Mouse (Mus musculus) lung, postnatal 0 days (tissue): Measurements from ENCODE around the gene Kcnk1. TPM values are rescaled to one million over a fixed set of nuclear protein-coding genes. Genes with fewer than 3 reads are reported as not detected.

Source experiments
- ATAC-seq: fragments of 200-750 bp; cut with Nextera tagmentation; 2 replicates; pipeline ENCODE4 v1.8.0; 2017; ENCODE audit warnings: moderate library complexity
- DNase-seq: peaks from one replicate; pipeline ENCODE4 v3.0.0-alpha.2; 2016; ENCODE audit warnings: low spot score
- H3K27ac ChIP-seq: fragments of 300-500 bp; sonication (generic); 2 replicates; pipeline ENCODE4 v1.5.1; 2014; ENCODE audit warnings: antibody characterized with exemption, mild to moderate bottlenecking, low read length, mixed read lengths
- H3K27me3 ChIP-seq: fragments of 300-500 bp; sonication (generic); replicated peaks from 2 replicates; pipeline ENCODE4 v1.6.1; 2014; ENCODE audit warnings: low read length, mixed read lengths; ENCODE audit not compliant: insufficient read depth
- H3K36me3 ChIP-seq: fragments of 300-500 bp; sonication (generic); 2 replicates; pipeline ENCODE4 v1.6.1; 2014; ENCODE audit warnings: low read length, mixed read lengths; ENCODE audit not compliant: insufficient read depth
- H3K4me1 ChIP-seq: fragments of 300-500 bp; sonication (generic); 2 replicates; pipeline ENCODE4 v1.6.1; 2014; ENCODE audit warnings: antibody characterized with exemption, low read depth, low read length, mixed read lengths; ENCODE audit not compliant: insufficient read depth
- H3K4me2 ChIP-seq: fragments of 300-500 bp; sonication (generic); replicated peaks from 2 replicates; pipeline ENCODE4 v1.6.1; 2014; ENCODE audit warnings: low read depth, mild to moderate bottlenecking, low read length, moderate library complexity, mixed read lengths
- H3K4me3 ChIP-seq: fragments of 300-500 bp; sonication (generic); 2 replicates; pipeline ENCODE4 v1.5.1; 2014; ENCODE audit warnings: low read depth, low read length
- H3K9ac ChIP-seq: fragments of 300-500 bp; sonication (generic); replicated peaks from 2 replicates; pipeline ENCODE4 v1.6.1; 2014; ENCODE audit warnings: low read depth, mild to moderate bottlenecking
- H3K9me3 ChIP-seq: fragments of 300-500 bp; sonication (generic); 2 replicates; pipeline ENCODE4 v1.6.1; 2016; ENCODE audit warnings: low read length, mixed read lengths
- CTCF ChIP-seq: IDR thresholded peaks from 2 replicates; pipeline ENCODE4 v1.5.1; 2016; ENCODE audit warnings: antibody characterized with exemption, mild to moderate bottlenecking
- EP300 ChIP-seq: IDR thresholded peaks from 2 replicates; pipeline ENCODE4 v1.6.1; 2016; ENCODE audit warnings: antibody characterized with exemption, mild to moderate bottlenecking, control low read depth
- WGBS: fragments of 180-500 bp; shearing (Covaris S2); extraction: QIAGEN DNeasy Blood & Tissue Kit; methylation state at CpG from one replicate; pipeline ENCODE4 v1.1.7; 2014; 5-methylcytosine and 5-hydroxymethylcytosine counted together
- polyA plus RNA-seq: library from polyadenylated mRNA; unstranded; fragments of >200 nt; fragmentation: Nextera tagmentation; extraction: Ambion mirVana; gene quantifications from 2 replicates; pipeline ENCODE4 v1.2.1, GENCODE M21; 2015

The Kcnk1 gene
- polyA plus RNA-seq, 1 experiment from 2014 or later = 63.6 TPM

DNA sequence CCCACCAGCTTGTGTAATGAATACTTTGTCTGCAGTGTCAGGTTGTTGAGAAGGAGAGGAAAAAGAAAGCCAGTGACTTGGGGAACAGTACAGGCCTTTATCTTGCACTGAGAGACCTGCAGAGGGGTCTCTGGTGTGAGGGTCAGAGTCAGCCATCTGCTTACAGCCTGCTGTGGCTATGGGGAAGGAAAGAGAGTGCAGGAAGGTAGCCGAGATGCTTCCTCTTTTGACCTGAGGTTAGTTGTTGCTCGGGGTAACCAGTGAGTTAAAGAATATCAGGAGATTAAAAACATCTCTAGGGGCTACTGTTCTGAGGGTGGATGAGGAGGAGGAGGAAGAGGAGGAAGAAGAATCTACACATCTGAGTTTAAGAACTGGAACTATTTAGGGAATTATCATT, 7.0 kb upstream of the Kcnk1 start:
- no peak for DNase-seq
- ATAC-seq = no peak
- Histone ChIP-seq H3K4me2 (no peak overlapping the region), H3K9me3 (no peaks in the 10 kb centered on the region), H3K9ac (no peak overlapping the region), H3K4me1 (no peaks in the 10 kb centered on the region), H3K27ac (no peak overlapping the region), H3K4me3 (no peak overlapping the region), H3K27me3 (no peaks in the 10 kb centered on the region), H3K36me3 (no peaks in the 10 kb centered on the region)
- WGBS = 28% methylated on average over 2 of the region's 2 CpGs
- TF ChIP-seq CTCF (no peak), EP300 (no peak)

DNA sequence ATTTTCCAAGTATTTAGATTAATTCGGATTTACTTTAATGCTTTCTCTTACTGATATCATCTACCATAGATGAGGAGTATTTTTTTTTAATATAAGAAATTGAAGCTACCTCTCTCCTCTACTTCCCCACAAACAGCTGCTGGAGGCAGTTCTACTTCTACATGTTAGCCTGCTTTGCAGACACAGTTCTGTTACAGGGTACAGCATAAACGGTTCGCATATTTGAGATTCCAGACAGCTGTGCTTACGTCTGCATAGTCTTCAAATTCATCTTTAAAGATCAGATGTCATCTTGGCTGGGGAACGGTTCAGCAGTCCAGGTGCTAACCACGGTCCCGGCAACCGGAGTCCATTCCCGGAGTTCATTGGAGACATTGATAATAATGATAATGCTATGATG, 1.3 kb upstream of the Kcnk1 start:
- WGBS = 42% methylated on average over 9 of the region's 9 CpGs
- no peak overlapping the region for H3K4me3 ChIP-seq
- no peak overlapping the region for H3K4me2 ChIP-seq
- no peak overlapping the region for H3K27ac ChIP-seq
- 0 out of 2 replicates have a peak, but pooled peaks cover 3% of the 10 kb centered on the region for H3K4me1 ChIP-seq
- no peak for ATAC-seq
- no peaks in the 10 kb centered on the region for H3K9me3 ChIP-seq
- no peaks in the 10 kb centered on the region for H3K36me3 ChIP-seq
- peaks cover 15% of the 10 kb centered on the region for H3K27me3 ChIP-seq
- no peak for DNase-seq
- no peak overlapping the region for H3K9ac ChIP-seq
- no peak for TF ChIP-seq EP300
- no peak for TF ChIP-seq CTCF

DNA sequence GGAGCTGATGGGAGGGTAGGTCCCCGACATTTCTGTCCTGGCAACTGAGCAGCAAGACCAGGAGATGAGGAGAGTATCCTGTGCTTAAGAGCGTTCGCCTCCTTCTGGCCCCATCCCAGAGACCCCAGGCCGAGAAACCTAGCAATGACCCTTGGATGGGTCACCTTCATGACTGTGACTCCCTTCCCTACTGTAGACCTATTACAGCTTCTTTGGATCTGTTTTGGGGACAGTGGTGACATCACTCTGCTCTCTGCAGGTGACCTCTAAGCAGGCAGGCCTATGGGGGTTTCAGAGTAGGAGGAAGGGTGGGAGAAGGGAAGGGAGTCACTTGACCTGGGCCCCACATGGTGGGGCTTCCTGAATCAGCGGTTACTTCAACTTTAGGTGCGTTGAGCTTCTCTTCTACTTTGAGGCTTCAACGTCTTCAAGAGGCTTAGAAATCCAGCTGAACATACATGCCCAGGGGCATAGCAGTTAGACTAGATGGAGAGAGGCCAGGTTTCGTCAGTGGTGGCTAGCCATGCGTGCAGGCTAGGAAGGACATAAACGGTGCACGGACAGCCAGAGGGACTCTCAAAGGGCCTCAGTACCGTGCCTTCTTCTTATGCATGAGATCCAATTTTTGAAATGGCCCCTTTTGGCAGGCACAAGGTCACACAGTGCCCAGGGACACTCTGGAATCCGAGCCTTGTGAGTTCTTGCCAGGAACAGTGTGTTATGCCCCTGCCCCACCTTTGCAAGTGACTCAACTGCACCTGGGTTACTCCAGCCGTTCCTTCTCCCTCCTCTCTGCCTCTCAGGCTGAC, 1.3 kb downstream of the Kcnk1 start:
- TF ChIP-seq EP300 (peak; percentile 30; the same call in 1 of the 2 replicates), CTCF (no peak)
- peak; percentile 80 for DNase-seq
- Histone ChIP-seq H3K27me3 (peaks cover 15% of the 10 kb centered on the region), H3K4me2 (peak overlapping the region; percentile 60), H3K36me3 (no peaks in the 10 kb centered on the region), H3K4me1 (0 out of 2 replicates have a peak, but pooled peaks cover 3% of the 10 kb centered on the region), H3K9ac (peak overlapping the region; percentile 43), H3K4me3 (peak overlapping the region; percentile 41), H3K27ac (peak overlapping the region; percentile 81), H3K9me3 (no peaks in the 10 kb centered on the region)
- 21% methylated on average over 14 of the region's 14 CpGs for WGBS
- peak; percentile 69 for ATAC-seq

DNA sequence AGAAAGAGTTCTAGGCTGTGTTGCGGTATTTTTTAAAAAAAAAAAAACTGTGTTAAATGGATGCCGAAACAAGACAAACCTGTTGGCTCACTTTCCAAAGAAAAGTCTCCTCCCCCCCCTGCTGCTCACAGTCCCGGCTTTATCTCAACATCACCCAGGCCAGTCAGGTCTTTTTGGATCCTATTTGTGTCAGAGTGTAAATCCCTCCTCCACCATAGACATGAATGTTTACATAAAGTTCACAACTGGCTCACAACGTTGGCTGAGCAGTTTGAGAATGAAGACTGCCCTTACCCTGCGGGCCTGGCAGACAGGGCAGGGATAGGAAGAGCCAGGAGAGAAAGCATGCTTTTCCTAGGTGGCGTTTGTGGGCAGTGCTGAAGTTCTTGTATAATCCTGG, 2.0 kb downstream of the Kcnk1 start:
- Histone ChIP-seq H3K4me1 (0 out of 2 replicates have a peak, but pooled peaks cover 3% of the 10 kb centered on the region), H3K27me3 (peaks cover 15% of the 10 kb centered on the region), H3K4me2 (peak overlapping the region; percentile 60), H3K9ac (no peak overlapping the region), H3K36me3 (no peaks in the 10 kb centered on the region), H3K9me3 (no peaks in the 10 kb centered on the region), H3K4me3 (peak overlapping the region; percentile 41; the same call in 1 of the 2 replicates), H3K27ac (peak overlapping the region; percentile 64)
- ATAC-seq = peak; percentile 36
- TF ChIP-seq EP300 (0 out of 2 replicates have a peak, but pooled peaks have one; percentile 5), CTCF (no peak)
- WGBS = 12% methylated on average over 6 of the region's 6 CpGs
- peak; percentile 70 for DNase-seq

DNA sequence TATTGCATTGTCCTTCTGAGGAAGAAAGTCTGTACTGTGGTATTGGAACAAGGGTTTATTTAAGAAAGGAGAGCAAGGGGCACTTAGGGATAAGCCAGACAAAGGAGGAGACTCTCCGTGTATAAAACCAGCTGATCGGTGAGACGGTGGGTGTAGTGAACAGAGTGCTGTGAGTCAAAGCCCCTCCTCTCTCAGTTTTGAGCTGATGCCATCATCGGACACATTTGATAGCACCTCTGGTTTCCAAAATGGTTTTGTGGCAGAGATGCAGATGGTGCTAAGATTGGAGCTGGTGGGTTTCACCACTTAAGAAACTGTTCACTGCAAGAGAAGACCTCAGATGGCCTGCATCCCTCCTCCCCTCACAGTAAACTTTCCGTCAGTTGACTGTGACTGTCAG, 2.6 kb downstream of the Kcnk1 start:
- WGBS = 34% methylated on average over 5 of the region's 5 CpGs
- peak overlapping the region; percentile 41; the same call in 1 of the 2 replicates for H3K4me3 ChIP-seq
- H3K27ac ChIP-seq = peak overlapping the region; percentile 47; the same call in 1 of the 2 replicates
- DNase-seq (no peak), ATAC-seq (no peak)
- H3K36me3 ChIP-seq = no peaks in the 10 kb centered on the region
- peaks cover 15% of the 10 kb centered on the region for H3K27me3 ChIP-seq
- TF ChIP-seq CTCF (no peak), EP300 (no peak)
- no peaks in the 10 kb centered on the region for H3K9me3 ChIP-seq
- H3K9ac ChIP-seq = no peak overlapping the region
- H3K4me2 ChIP-seq = peak overlapping the region; percentile 60
- 0 out of 2 replicates have a peak, but pooled peaks cover 3% of the 10 kb centered on the region for H3K4me1 ChIP-seq

DNA sequence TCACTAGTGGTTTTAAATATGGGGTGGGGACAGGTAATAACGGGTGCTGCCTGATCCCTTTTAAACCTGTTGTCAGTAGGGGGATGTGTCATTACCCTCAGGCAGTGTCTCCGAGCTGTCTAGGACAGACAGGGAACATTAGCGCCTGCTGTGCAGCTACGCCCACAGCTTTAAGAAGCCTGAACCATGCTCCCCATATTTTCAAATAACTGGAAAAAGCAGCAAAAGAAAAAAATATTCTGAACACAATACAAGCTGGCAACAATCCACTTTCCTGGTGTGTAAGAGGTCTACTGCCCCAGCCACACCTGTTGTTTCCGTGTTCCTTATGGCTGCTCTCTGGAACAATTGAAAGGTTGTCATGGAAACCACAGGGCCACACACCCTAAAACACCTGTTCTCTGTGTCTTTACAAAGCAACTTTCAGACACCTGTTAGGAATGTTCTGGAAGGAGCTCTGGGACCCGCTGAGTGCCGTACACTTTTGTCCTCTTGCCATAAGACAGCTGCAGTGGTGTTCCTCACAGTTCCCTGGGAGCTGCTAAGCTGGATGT, 4.9 kb downstream of the Kcnk1 start:
- H3K4me2 ChIP-seq = no peak overlapping the region
- TF ChIP-seq CTCF (no peak), EP300 (peak; percentile 43; the same call in 1 of the 2 replicates)
- peak overlapping the region; percentile 64 for H3K27ac ChIP-seq
- H3K9me3 ChIP-seq = no peaks in the 10 kb centered on the region
- WGBS = 38% methylated on average over 7 of the region's 7 CpGs
- H3K4me1 ChIP-seq = 0 out of 2 replicates have a peak, but pooled peaks cover 3% of the 10 kb centered on the region
- H3K27me3 ChIP-seq = peaks cover 13% of the 10 kb centered on the region; the same call in 1 of the 2 replicates
- peak; percentile 73 for ATAC-seq
- peak; percentile 93 for DNase-seq
- no peak overlapping the region for H3K9ac ChIP-seq
- H3K36me3 ChIP-seq = no peaks in the 10 kb centered on the region
- H3K4me3 ChIP-seq = no peak overlapping the region
